Mouse (Mus musculus): ENCODE results near the gene Abhd12.
A peak's percentile ranks its signal among the peaks of the same experiment; 100 is the strongest.
"Not testable (repeated sequence)": the region's sequence is repeated elsewhere in the genome, so short reads cannot be mapped to it uniquely, and the experiment has no call there.

Abhd12 gene

GRCm38 (mm10) chr2:150904272-150904935 is at the start of gene Abhd12:
TSS of gene Abhd12 (minus strand) at chr2:150904741.
- DNase-seq (ENCODE audit: low spot score in 2 of 2): peak; percentile 97 to 98

- DNase-seq (ENCODE audit: low spot score in 2 of 2): no peak
Measured at GRCm38 (mm10) chr2:150951201-150951600, 46.7 kb upstream of the Abhd12 start.

GRCm38 (mm10) chr2:150950056-150950455 is 45.5 kb upstream of the Abhd12 start:
- no peak for DNase-seq (ENCODE audit: low spot score in 2 of 2)

GRCm38 (mm10) chr2:150949652-150950051 is 45.1 kb upstream of the Abhd12 start:
- DNase-seq (ENCODE audit: low spot score in 2 of 2): no peak

- DNase-seq (ENCODE audit: low spot score in 2 of 2): no peak
Measured at GRCm38 (mm10) chr2:150948786-150949185, 44.2 kb upstream of the Abhd12 start.

- DNase-seq (ENCODE audit: low spot score in 2 of 2): not testable (repeated sequence)
Measured at GRCm38 (mm10) chr2:150947880-150948611, 43.5 kb upstream of the Abhd12 start.

- not testable (repeated sequence) for DNase-seq (ENCODE audit: low spot score in 2 of 2)
Measured at GRCm38 (mm10) chr2:150947341-150947740, 42.8 kb upstream of the Abhd12 start.

GRCm38 (mm10) chr2:150944017-150944416 is 39.5 kb upstream of the Abhd12 start:
- DNase-seq (ENCODE audit: low spot score in 2 of 2): no peak

- DNase-seq (ENCODE audit: low spot score in 2 of 2): no peak
Measured at GRCm38 (mm10) chr2:150934659-150935058, 30.1 kb upstream of the Abhd12 start.

- DNase-seq (ENCODE audit: low spot score in 2 of 2): no peak
Measured at GRCm38 (mm10) chr2:150933482-150933881, 28.9 kb upstream of the Abhd12 start.

- DNase-seq (ENCODE audit: low spot score in 2 of 2): no peak
Measured at GRCm38 (mm10) chr2:150930806-150931205, 26.3 kb upstream of the Abhd12 start.

- no peak for DNase-seq (ENCODE audit: low spot score in 2 of 2)
Measured at GRCm38 (mm10) chr2:150929156-150929555, 24.6 kb upstream of the Abhd12 start.

- no peak for DNase-seq (ENCODE audit: low spot score in 2 of 2)
Measured at GRCm38 (mm10) chr2:150927038-150927720, 22.6 kb upstream of the Abhd12 start.

GRCm38 (mm10) chr2:150923505-150923904 is 19.0 kb upstream of the Abhd12 start:
- no peak for DNase-seq (ENCODE audit: low spot score in 2 of 2)

GRCm38 (mm10) chr2:150923026-150923425 is 18.5 kb upstream of the Abhd12 start:
- DNase-seq (ENCODE audit: low spot score in 2 of 2): no peak

- DNase-seq (ENCODE audit: low spot score in 2 of 2): no peak
Measured at GRCm38 (mm10) chr2:150922165-150922564, 17.6 kb upstream of the Abhd12 start.

- no peak for DNase-seq (ENCODE audit: low spot score in 2 of 2)
Measured at GRCm38 (mm10) chr2:150921697-150922096, 17.2 kb upstream of the Abhd12 start.

GRCm38 (mm10) chr2:150920543-150920942 is 16.0 kb upstream of the Abhd12 start:
- no peak for DNase-seq (ENCODE audit: low spot score in 2 of 2)

- DNase-seq (ENCODE audit: low spot score in 2 of 2): no peak
Measured at GRCm38 (mm10) chr2:150918720-150919119, 14.2 kb upstream of the Abhd12 start.

- no peak for DNase-seq (ENCODE audit: low spot score in 2 of 2)
Measured at GRCm38 (mm10) chr2:150915786-150916185, 11.2 kb upstream of the Abhd12 start.

GRCm38 (mm10) chr2:150914781-150915515 is 10.4 kb upstream of the Abhd12 start:
- no peak for DNase-seq (ENCODE audit: low spot score in 2 of 2)

GRCm38 (mm10) chr2:150910295-150910881 is 5.8 kb upstream of the Abhd12 start:
- DNase-seq (ENCODE audit: low spot score in 2 of 2): no peak
